Mouse (Mus musculus): ENCODE measurements around the gene Klhl42.
A peak's percentile ranks its signal among the peaks of the same experiment; 100 is the strongest.

The Klhl42 gene

GRCm38 (mm10) chr6:147091136-147092120 is at the start of gene Klhl42:
TSS of gene Klhl42 (plus strand) at chr6:147091379.
- peak; percentile 35 for DNase-seq (ENCODE audit: extremely low read depth, low read depth)

- peak; percentile 79 for DNase-seq (ENCODE audit: extremely low read depth, low read depth)
Observed at GRCm38 (mm10) chr6:147042291-147043290, 48.6 kb upstream of the Klhl42 start, which contains the start of gene Mrps35. TSS of gene Mrps35 (plus strand) at chr6:147042764.

GRCm38 (mm10) chr6:147043633-147044032 is 47.5 kb upstream of the Klhl42 start:
- DNase-seq (ENCODE audit: extremely low read depth, low read depth), result peak; percentile 39

- no peak for DNase-seq (ENCODE audit: extremely low read depth, low read depth)
Observed at GRCm38 (mm10) chr6:147049239-147049805, 41.9 kb upstream of the Klhl42 start.

- DNase-seq (ENCODE audit: extremely low read depth, low read depth), result no peak
Observed at GRCm38 (mm10) chr6:147051666-147052065, 39.5 kb upstream of the Klhl42 start.

- no peak for DNase-seq (ENCODE audit: extremely low read depth, low read depth)
Observed at GRCm38 (mm10) chr6:147052440-147052839, 38.7 kb upstream of the Klhl42 start.

- DNase-seq (ENCODE audit: extremely low read depth, low read depth), result no peak
Observed at GRCm38 (mm10) chr6:147053785-147054646, 37.2 kb upstream of the Klhl42 start.

- DNase-seq (ENCODE audit: extremely low read depth, low read depth), result no peak
Observed at GRCm38 (mm10) chr6:147055374-147055977, 35.7 kb upstream of the Klhl42 start.

- DNase-seq (ENCODE audit: extremely low read depth, low read depth), result no peak
Observed at GRCm38 (mm10) chr6:147059326-147059725, 31.9 kb upstream of the Klhl42 start.

GRCm38 (mm10) chr6:147061630-147062029 is 29.5 kb upstream of the Klhl42 start:
- no peak for DNase-seq (ENCODE audit: extremely low read depth, low read depth)

GRCm38 (mm10) chr6:147062034-147062433 is 29.1 kb upstream of the Klhl42 start:
- DNase-seq (ENCODE audit: extremely low read depth, low read depth), result no peak

- no peak for DNase-seq (ENCODE audit: extremely low read depth, low read depth)
Observed at GRCm38 (mm10) chr6:147062694-147063093, 28.5 kb upstream of the Klhl42 start.

GRCm38 (mm10) chr6:147064226-147064943 is 26.8 kb upstream of the Klhl42 start:
- no peak for DNase-seq (ENCODE audit: extremely low read depth, low read depth)

- DNase-seq (ENCODE audit: extremely low read depth, low read depth), result no peak
Observed at GRCm38 (mm10) chr6:147064944-147065261, 26.3 kb upstream of the Klhl42 start.

GRCm38 (mm10) chr6:147075808-147076387 is 15.3 kb upstream of the Klhl42 start:
- DNase-seq (ENCODE audit: extremely low read depth, low read depth), result no peak

- DNase-seq (ENCODE audit: extremely low read depth, low read depth), result no peak
Observed at GRCm38 (mm10) chr6:147076878-147077277, 14.3 kb upstream of the Klhl42 start.

GRCm38 (mm10) chr6:147079919-147080318 is 11.3 kb upstream of the Klhl42 start:
- DNase-seq (ENCODE audit: extremely low read depth, low read depth), result no peak

- DNase-seq (ENCODE audit: extremely low read depth, low read depth), result no peak
Observed at GRCm38 (mm10) chr6:147085398-147086040, 5.7 kb upstream of the Klhl42 start.
